8 mouse cellular contexts compared by ENCODE assay signal in the genomic region with DNA sequence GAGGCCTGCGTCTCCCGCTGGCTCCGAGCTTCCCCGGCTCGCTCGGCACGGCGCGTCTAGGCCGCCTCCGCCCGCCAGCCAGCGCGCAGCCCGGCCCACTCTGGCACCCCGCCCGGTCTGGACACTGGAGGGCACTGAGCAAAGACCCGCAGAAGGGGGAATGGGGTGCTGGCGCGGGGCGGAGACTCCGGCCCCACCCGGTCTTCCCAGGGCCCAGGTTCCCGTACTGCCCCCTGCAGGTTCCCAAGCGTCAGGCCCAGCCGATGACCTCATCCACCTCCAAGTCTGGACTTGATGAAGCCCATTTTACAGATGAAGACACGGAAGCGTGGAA. TPM values are rescaled to one million over a fixed set of nuclear protein-coding genes. Genes with fewer than 3 reads are reported as not detected.
A peak's percentile ranks its signal among the peaks of the same experiment; 100 is the strongest.
DNase-seq lines count a peak whose midpoint lies in the region; ATAC-seq lines count a peak whose summit lies in the region.

No protein-coding gene starts in this region.

- ATAC-seq in erythroid progenitor cell, adult 5-6 weeks (replicated peaks; ENCODE audit: low FRiP score, poor library complexity, severe bottlenecking): peak; percentile 93
- ATAC-seq in heart, embryonic 13.5 days (ENCODE audit: extremely low read depth, insufficient number of reproducible peaks, low FRiP score, low TSS enrichment): peak; percentile 85
- peak; percentile 84 for ATAC-seq in liver, embryonic 11.5 days (replicated peaks; ENCODE audit: low FRiP score)
- peak; percentile 90 for ATAC-seq in stomach, embryonic 14.5 days (ENCODE audit: insufficient number of reproducible peaks, insufficient read depth, low FRiP score, low read depth)

- H3K9me3 ChIP-seq in heart, embryonic 13.5 days: no peaks in the 10 kb centered on the region
- no peaks in the 10 kb centered on the region for H3K9me3 ChIP-seq in liver, embryonic 11.5 days (ENCODE audit: control insufficient read depth, low read length)
- H3K9me3 ChIP-seq in stomach, embryonic 14.5 days (ENCODE audit: control insufficient read depth, low read depth, low read length): no peaks in the 10 kb centered on the region

- peak overlapping the region; percentile 51 for H3K27ac ChIP-seq in brown adipose tissue, adult 24 weeks (replicated peaks; ENCODE audit: low read depth, low read length)
- peak overlapping the region; percentile 91 for H3K27ac ChIP-seq in heart, embryonic 13.5 days (replicated peaks)
- peak overlapping the region; percentile 81 for H3K27ac ChIP-seq in liver, embryonic 11.5 days (ENCODE audit: low read depth, low read length)
- H3K27ac ChIP-seq in stomach, embryonic 14.5 days (ENCODE audit: low read length): peak overlapping the region; percentile 72; the same call in 1 of the 2 replicates

- peak overlapping the region; percentile 83 for H3K4me3 ChIP-seq in brown adipose tissue, adult 24 weeks (ENCODE audit: insufficient read depth, low read depth, low read length)
- peak overlapping the region; percentile 67 for H3K4me3 ChIP-seq in heart, embryonic 13.5 days
- peak overlapping the region; percentile 62 for H3K4me3 ChIP-seq in liver, embryonic 11.5 days (ENCODE audit: low read depth, low read length)
- H3K4me3 ChIP-seq in stomach, embryonic 14.5 days (ENCODE audit: low read depth, low read length): peak overlapping the region; percentile 50

- no peaks in the 10 kb centered on the region; the same call in 1 of the 2 replicates for H3K27me3 ChIP-seq in heart, embryonic 13.5 days (replicated peaks)
- no peaks in the 10 kb centered on the region for H3K27me3 ChIP-seq in liver, embryonic 11.5 days (replicated peaks; ENCODE audit: control insufficient read depth, insufficient read depth, low read length)
- no peaks in the 10 kb centered on the region for H3K27me3 ChIP-seq in stomach, embryonic 14.5 days (ENCODE audit: control insufficient read depth, insufficient read depth, low read length)

- WGBS in heart, embryonic 13.5 days: 5% methylated on average over 27 of the region's 28 CpGs
- 4% methylated on average over 27 of the region's 28 CpGs for WGBS in liver, embryonic 11.5 days
- WGBS in stomach, embryonic 14.5 days: 7% methylated on average over 28 of the region's 28 CpGs

- H3K9ac ChIP-seq in heart, embryonic 13.5 days: peak overlapping the region; percentile 96
- peak overlapping the region; percentile 83 for H3K9ac ChIP-seq in liver, embryonic 11.5 days (ENCODE audit: low read depth, low read length)
- peak overlapping the region; percentile 79 for H3K9ac ChIP-seq in stomach, embryonic 14.5 days (replicated peaks; ENCODE audit: low read depth, low read length)

- peaks cover 8% of the 10 kb centered on the region; the same call in 1 of the 2 replicates for H3K4me1 ChIP-seq in brown adipose tissue, adult 24 weeks (ENCODE audit: control insufficient read depth, insufficient read depth, insufficient read length, low read length)
- H3K4me1 ChIP-seq in heart, embryonic 13.5 days: peaks cover 16% of the 10 kb centered on the region
- H3K4me1 ChIP-seq in liver, embryonic 11.5 days (replicated peaks; ENCODE audit: control insufficient read depth, insufficient read depth, low read length): peaks cover 13% of the 10 kb centered on the region
- 0 out of 2 replicates have a peak, but pooled peaks cover 9% of the 10 kb centered on the region for H3K4me1 ChIP-seq in stomach, embryonic 14.5 days (ENCODE audit: control insufficient read depth, insufficient read depth, low read length)

- peak overlapping the region; percentile 91 for H3K4me2 ChIP-seq in heart, embryonic 13.5 days
- peak overlapping the region; percentile 85 for H3K4me2 ChIP-seq in liver, embryonic 11.5 days
- peak overlapping the region; percentile 75 for H3K4me2 ChIP-seq in stomach, embryonic 14.5 days (replicated peaks; ENCODE audit: low read depth, low read length)

- H3K36me3 ChIP-seq in heart, embryonic 13.5 days: 0 out of 2 replicates have a peak, but pooled peaks cover 8% of the 10 kb centered on the region
- H3K36me3 ChIP-seq in liver, embryonic 11.5 days (ENCODE audit: control insufficient read depth, insufficient read depth, low read length): no peaks in the 10 kb centered on the region; the same call in 1 of the 2 replicates
- no peaks in the 10 kb centered on the region for H3K36me3 ChIP-seq in stomach, embryonic 14.5 days (ENCODE audit: control insufficient read depth, insufficient read depth, low read length)

- peak; percentile 90 for DNase-seq in CD4-positive helper T cell, adult 2 months (ENCODE audit: low read depth, low spot score)
- peak; percentile 96 for DNase-seq in kidney, postnatal 10 days
- peak; percentile 84 for DNase-seq in liver, embryonic 11.5 days (ENCODE audit: low spot score)
- peak; percentile 92 for DNase-seq in naive thymus-derived CD4-positive, alpha-beta T cell, adult 2 months (ENCODE audit: low read depth)

RNA-seq across cellular contexts. Expression of a gene that starts 0.4 kb away (rescaled TPM):
- polyA plus RNA-seq in brown adipose tissue, adult 24 weeks (2012; ENCODE audit: insufficient read depth, insufficient read length, missing spikeins): 8.7 and 8.8 TPM in 2 replicates
- total RNA-seq in erythroid progenitor cell, adult 5-6 weeks (2015; ENCODE audit: low replicate concordance): 0.84 and 2.5 TPM in 2 replicates
- 1.2 and 2.6 TPM in 2 replicates for total RNA-seq in erythroid progenitor cell, adult 5-6 weeks (2017; ENCODE audit: low replicate concordance)
- polyA plus RNA-seq in heart, embryonic 13.5 days (2015; fragmentation: Nextera tagmentation; extraction: Ambion mirVana): 5.6 and 5.9 TPM in 2 replicates
- polyA plus RNA-seq in liver, embryonic 11.5 days (2014; fragmentation: Nextera tagmentation; extraction: Ambion mirVana): 4.3 and 4.9 TPM in 2 replicates
- polyA plus RNA-seq in stomach, embryonic 14.5 days (2014; fragmentation: Nextera tagmentation; extraction: Ambion mirVana): 7.2 and 8.4 TPM in 2 replicates

RNA-seq across cellular contexts. Expression of a gene that starts 16.7 kb away (rescaled TPM):
- not detected in 2 replicates for polyA plus RNA-seq in brown adipose tissue, adult 24 weeks (2012; ENCODE audit: insufficient read depth, insufficient read length, missing spikeins)
- not detected in 2 replicates for total RNA-seq in erythroid progenitor cell, adult 5-6 weeks (2015; ENCODE audit: low replicate concordance)
- total RNA-seq in erythroid progenitor cell, adult 5-6 weeks (2017; ENCODE audit: low replicate concordance): not detected in 2 replicates
- polyA plus RNA-seq in heart, embryonic 13.5 days (2015; fragmentation: Nextera tagmentation; extraction: Ambion mirVana): 0.12 TPM in 1 of 2 replicates, not detected in the other
- polyA plus RNA-seq in liver, embryonic 11.5 days (2014; fragmentation: Nextera tagmentation; extraction: Ambion mirVana): 0.10 TPM in 1 of 2 replicates, not detected in the other
- polyA plus RNA-seq in stomach, embryonic 14.5 days (2014; fragmentation: Nextera tagmentation; extraction: Ambion mirVana): 0.12 and 0.27 TPM in 2 replicates

RNA-seq across cellular contexts. Expression of a gene that starts 20.4 kb away (rescaled TPM):
- polyA plus RNA-seq in brown adipose tissue, adult 24 weeks (2012; ENCODE audit: insufficient read depth, insufficient read length, missing spikeins): 0.36 TPM in 1 of 2 replicates, not detected in the other
- 314 and 326 TPM in 2 replicates for total RNA-seq in erythroid progenitor cell, adult 5-6 weeks (2015; ENCODE audit: low replicate concordance)
- 111 and 113 TPM in 2 replicates for total RNA-seq in erythroid progenitor cell, adult 5-6 weeks (2017; ENCODE audit: low replicate concordance)
- 2.1 and 3.5 TPM in 2 replicates for polyA plus RNA-seq in heart, embryonic 13.5 days (2015; fragmentation: Nextera tagmentation; extraction: Ambion mirVana)
- 11.6 and 13.8 TPM in 2 replicates for polyA plus RNA-seq in liver, embryonic 11.5 days (2014; fragmentation: Nextera tagmentation; extraction: Ambion mirVana)
- polyA plus RNA-seq in stomach, embryonic 14.5 days (2014; fragmentation: Nextera tagmentation; extraction: Ambion mirVana): 5.1 and 5.9 TPM in 2 replicates

RNA-seq across cellular contexts. Expression of a gene that starts 27.5 kb away (rescaled TPM):
- not detected in 2 replicates for polyA plus RNA-seq in brown adipose tissue, adult 24 weeks (2012; ENCODE audit: insufficient read depth, insufficient read length, missing spikeins)
- not detected in 2 replicates for total RNA-seq in erythroid progenitor cell, adult 5-6 weeks (2015; ENCODE audit: low replicate concordance)
- not detected in 2 replicates for total RNA-seq in erythroid progenitor cell, adult 5-6 weeks (2017; ENCODE audit: low replicate concordance)
- not detected in 2 replicates for polyA plus RNA-seq in heart, embryonic 13.5 days (2015; fragmentation: Nextera tagmentation; extraction: Ambion mirVana)
- not detected in 2 replicates for polyA plus RNA-seq in liver, embryonic 11.5 days (2014; fragmentation: Nextera tagmentation; extraction: Ambion mirVana)
- polyA plus RNA-seq in stomach, embryonic 14.5 days (2014; fragmentation: Nextera tagmentation; extraction: Ambion mirVana): not detected in 2 replicates

RNA-seq across cellular contexts. Expression of a gene that starts 34.1 kb away (rescaled TPM):
- polyA plus RNA-seq in brown adipose tissue, adult 24 weeks (2012; ENCODE audit: insufficient read depth, insufficient read length, missing spikeins): 10.8 and 11.6 TPM in 2 replicates
- total RNA-seq in erythroid progenitor cell, adult 5-6 weeks (2015; ENCODE audit: low replicate concordance): 43.2 TPM in 2 replicates
- 16.2 and 21.3 TPM in 2 replicates for total RNA-seq in erythroid progenitor cell, adult 5-6 weeks (2017; ENCODE audit: low replicate concordance)
- 10.4 and 11.9 TPM in 2 replicates for polyA plus RNA-seq in heart, embryonic 13.5 days (2015; fragmentation: Nextera tagmentation; extraction: Ambion mirVana)
- 12.0 and 12.7 TPM in 2 replicates for polyA plus RNA-seq in liver, embryonic 11.5 days (2014; fragmentation: Nextera tagmentation; extraction: Ambion mirVana)
- 18.5 and 19.9 TPM in 2 replicates for polyA plus RNA-seq in stomach, embryonic 14.5 days (2014; fragmentation: Nextera tagmentation; extraction: Ambion mirVana)

Comparison
In these comparisons a context has a peak if more than half of its experiments do, and no peak if none do; other contexts are left out.
1. Peak in every context shown above with its lines: DNase-seq, ATAC-seq, H3K4me3 ChIP-seq and H3K27ac ChIP-seq.